Comparison of ENCODE assay signal across 9 mouse cellular contexts in the genomic region with DNA sequence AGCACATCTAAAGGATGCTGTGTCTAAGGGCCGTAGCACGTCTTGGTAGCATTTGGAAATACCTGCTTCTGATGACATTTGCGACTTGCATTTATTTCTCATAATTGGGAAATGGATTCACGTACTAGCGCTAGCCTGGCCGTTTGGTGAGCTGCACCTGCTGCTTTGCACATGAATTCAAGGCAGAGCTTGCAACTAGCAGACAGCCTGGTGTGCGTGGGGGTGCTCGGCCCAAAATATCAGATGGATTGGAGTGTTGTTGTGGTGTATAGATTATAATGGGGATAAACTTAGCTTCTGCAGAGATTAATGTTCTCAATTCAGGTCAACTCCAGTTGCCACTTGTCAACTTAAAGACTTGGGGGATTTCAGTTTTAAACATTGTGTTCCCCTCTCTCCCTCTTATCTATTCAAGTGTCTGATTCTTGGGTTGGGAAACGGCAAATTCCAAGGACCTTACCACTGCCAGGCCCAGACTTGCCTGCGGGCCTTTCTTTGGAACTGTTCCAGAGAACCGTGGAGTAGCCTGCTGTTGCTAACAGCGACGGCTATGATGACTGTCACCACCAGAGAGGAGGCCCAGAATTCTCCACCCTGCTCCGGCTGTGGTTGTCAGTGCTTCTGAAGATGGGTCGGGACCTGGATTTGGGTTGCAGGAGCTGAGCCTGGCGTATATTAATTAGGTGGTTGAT. TPM values are rescaled to one million over a fixed set of nuclear protein-coding genes. Genes with fewer than 3 reads are reported as not detected.
DNase-seq lines count a peak whose midpoint lies in the region; ATAC-seq lines count a peak whose summit lies in the region.
"Had no signal": no experiment of that assay in that cellular context is flagged by ENCODE, and none has a peak within 500 bp of the region (broad histone marks: within the 10 kb centered on the region; RNA-seq: fewer than 3 reads in every experiment).

No protein-coding gene starts in this region.

- H3K9me3 ChIP-seq in hindbrain, embryonic 12.5 days (replicated peaks): no peaks in the 10 kb centered on the region
- H3K9me3 ChIP-seq in hindbrain, embryonic 11.5 days (ENCODE audit: control insufficient read depth, low read length): no peaks in the 10 kb centered on the region
- H3K9me3 ChIP-seq in midbrain, embryonic 13.5 days: no peaks in the 10 kb centered on the region
- H3K9me3 ChIP-seq in liver, embryonic 11.5 days (ENCODE audit: control insufficient read depth, low read length): no peaks in the 10 kb centered on the region
- H3K9me3 ChIP-seq: megakaryocyte, embryonic 14.5 days had no signal

- no peak overlapping the region for H3K9ac ChIP-seq in hindbrain, embryonic 12.5 days
- no peak overlapping the region for H3K9ac ChIP-seq in hindbrain, embryonic 11.5 days (ENCODE audit: low read depth, low read length)
- no peak overlapping the region for H3K9ac ChIP-seq in midbrain, embryonic 13.5 days (replicated peaks)
- no peak overlapping the region for H3K9ac ChIP-seq in liver, embryonic 11.5 days (ENCODE audit: low read depth, low read length)

- WGBS in hindbrain, embryonic 12.5 days: 68% methylated on average over 16 of the region's 16 CpGs
- WGBS in hindbrain, embryonic 11.5 days: 81% methylated on average over 16 of the region's 16 CpGs
- 57% methylated on average over 16 of the region's 16 CpGs for WGBS in midbrain, embryonic 13.5 days
- 78% methylated on average over 16 of the region's 16 CpGs for WGBS in liver, embryonic 11.5 days

- 0 out of 2 replicates have a peak overlapping the region, but pooled peaks have one; percentile 1 for H3K27ac ChIP-seq in hindbrain, embryonic 12.5 days
- H3K27ac ChIP-seq in hindbrain, embryonic 11.5 days (ENCODE audit: low read depth, low read length): no peak overlapping the region
- H3K27ac ChIP-seq in midbrain, embryonic 13.5 days: 0 out of 2 replicates have a peak overlapping the region, but pooled peaks have one; percentile 27
- H3K27ac ChIP-seq in liver, embryonic 11.5 days (ENCODE audit: low read depth, low read length): no peak overlapping the region

- H3K4me1 ChIP-seq in hindbrain, embryonic 12.5 days: peaks cover 25% of the 10 kb centered on the region
- H3K4me1 ChIP-seq in hindbrain, embryonic 11.5 days (replicated peaks; ENCODE audit: control insufficient read depth, insufficient read depth, low read length): 0 out of 2 replicates have a peak, but pooled peaks cover 2% of the 10 kb centered on the region
- H3K4me1 ChIP-seq in midbrain, embryonic 13.5 days (replicated peaks): peaks cover 44% of the 10 kb centered on the region
- no peaks in the 10 kb centered on the region for H3K4me1 ChIP-seq in liver, embryonic 11.5 days (replicated peaks; ENCODE audit: control insufficient read depth, insufficient read depth, low read length)
- H3K4me1 ChIP-seq: megakaryocyte, embryonic 14.5 days had no signal

- H3K27me3 ChIP-seq in hindbrain, embryonic 12.5 days: no peaks in the 10 kb centered on the region
- H3K27me3 ChIP-seq in hindbrain, embryonic 11.5 days (ENCODE audit: control insufficient read depth, insufficient read depth, low read length): no peaks in the 10 kb centered on the region
- H3K27me3 ChIP-seq in midbrain, embryonic 13.5 days: no peaks in the 10 kb centered on the region
- no peaks in the 10 kb centered on the region for H3K27me3 ChIP-seq in liver, embryonic 11.5 days (replicated peaks; ENCODE audit: control insufficient read depth, insufficient read depth, low read length)

- H3K36me3 ChIP-seq in hindbrain, embryonic 12.5 days: no peaks in the 10 kb centered on the region
- H3K36me3 ChIP-seq in hindbrain, embryonic 11.5 days (ENCODE audit: control insufficient read depth, insufficient read depth, low read length): no peaks in the 10 kb centered on the region
- no peaks in the 10 kb centered on the region for H3K36me3 ChIP-seq in midbrain, embryonic 13.5 days
- no peaks in the 10 kb centered on the region for H3K36me3 ChIP-seq in liver, embryonic 11.5 days (ENCODE audit: control insufficient read depth, insufficient read depth, low read length)

- H3K4me2 ChIP-seq in hindbrain, embryonic 12.5 days (replicated peaks): no peak overlapping the region
- H3K4me2 ChIP-seq in hindbrain, embryonic 11.5 days (replicated peaks; ENCODE audit: low read depth, low read length): no peak overlapping the region
- H3K4me2 ChIP-seq in midbrain, embryonic 13.5 days (replicated peaks): no peak overlapping the region
- H3K4me2 ChIP-seq in liver, embryonic 11.5 days: no peak overlapping the region

- DNase-seq in hindbrain, embryonic 11.5 days (ENCODE audit: low spot score): no peak
- peak; percentile 79 for DNase-seq in adrenal gland, postnatal 14 days
- peak; percentile 75 for DNase-seq in layer of hippocampus, adult 9-10 months (ENCODE audit: low spot score)
- no peak for DNase-seq in embryo, embryonic 9.5 days (ENCODE audit: extremely low spot score)
- no peak for DNase-seq in liver, embryonic 11.5 days (ENCODE audit: low spot score)

- ATAC-seq in hindbrain, embryonic 12.5 days (ENCODE audit: low FRiP score): no peak
- ATAC-seq in hindbrain, embryonic 11.5 days (ENCODE audit: low FRiP score): no peak
- ATAC-seq in frontal cortex, adult (ENCODE audit: low TSS enrichment): peak; percentile 29
- peak; percentile 37; the same call in 1 of the 2 replicates for ATAC-seq in midbrain, embryonic 13.5 days
- no peak for ATAC-seq in liver, embryonic 11.5 days (replicated peaks; ENCODE audit: low FRiP score)

- H3K4me3 ChIP-seq in hindbrain, embryonic 12.5 days: no peak overlapping the region
- H3K4me3 ChIP-seq in hindbrain, embryonic 11.5 days (ENCODE audit: low read depth, low read length): no peak overlapping the region
- no peak overlapping the region for H3K4me3 ChIP-seq in midbrain, embryonic 13.5 days (replicated peaks)
- no peak overlapping the region for H3K4me3 ChIP-seq in liver, embryonic 11.5 days (ENCODE audit: low read depth, low read length)
- H3K4me3 ChIP-seq: megakaryocyte, embryonic 14.5 days had no signal

RNA-seq across cellular contexts. Expression of gene Arntl, which starts 42.0 kb away (rescaled TPM):
- 9.1 and 9.5 TPM in 2 replicates for polyA plus RNA-seq in hindbrain, embryonic 12.5 days (2016; fragmentation: Nextera tagmentation; extraction: Ambion mirVana)
- polyA plus RNA-seq in hindbrain, embryonic 11.5 days (2014; fragmentation: Nextera tagmentation; extraction: Ambion mirVana): 6.8 and 7.7 TPM in 2 replicates
- total RNA-seq in adrenal gland, postnatal 14 days (2021): 30.6 and 41.6 TPM in 2 replicates
- polyA plus RNA-seq in midbrain, embryonic 13.5 days (2015; fragmentation: Nextera tagmentation; extraction: Ambion mirVana): 9.4 and 12.0 TPM in 2 replicates
- 8.4 and 9.5 TPM in 2 replicates for polyA plus RNA-seq in liver, embryonic 11.5 days (2014; fragmentation: Nextera tagmentation; extraction: Ambion mirVana)

Comparison
In these comparisons a context has a peak if more than half of its experiments do, and no peak if none do; other contexts are left out.
1. H3K27ac ChIP-seq: peak in hindbrain, embryonic 12.5 days (single experiment) and midbrain, embryonic 13.5 days (single experiment); none in hindbrain, embryonic 11.5 days (single experiment) and liver, embryonic 11.5 days (single experiment).
2. ATAC-seq: peak in frontal cortex, adult (single experiment) and midbrain, embryonic 13.5 days (single experiment); none in hindbrain, embryonic 12.5 days (single experiment), hindbrain, embryonic 11.5 days (single experiment) and liver, embryonic 11.5 days (single experiment).
3. DNase-seq: peak in adrenal gland, postnatal 14 days (single experiment) and layer of hippocampus, adult 9-10 months (single experiment); none in hindbrain, embryonic 11.5 days (single experiment), embryo, embryonic 9.5 days (single experiment) and liver, embryonic 11.5 days (single experiment).